8 mouse cellular contexts compared by ENCODE assay signal in the genomic region with DNA sequence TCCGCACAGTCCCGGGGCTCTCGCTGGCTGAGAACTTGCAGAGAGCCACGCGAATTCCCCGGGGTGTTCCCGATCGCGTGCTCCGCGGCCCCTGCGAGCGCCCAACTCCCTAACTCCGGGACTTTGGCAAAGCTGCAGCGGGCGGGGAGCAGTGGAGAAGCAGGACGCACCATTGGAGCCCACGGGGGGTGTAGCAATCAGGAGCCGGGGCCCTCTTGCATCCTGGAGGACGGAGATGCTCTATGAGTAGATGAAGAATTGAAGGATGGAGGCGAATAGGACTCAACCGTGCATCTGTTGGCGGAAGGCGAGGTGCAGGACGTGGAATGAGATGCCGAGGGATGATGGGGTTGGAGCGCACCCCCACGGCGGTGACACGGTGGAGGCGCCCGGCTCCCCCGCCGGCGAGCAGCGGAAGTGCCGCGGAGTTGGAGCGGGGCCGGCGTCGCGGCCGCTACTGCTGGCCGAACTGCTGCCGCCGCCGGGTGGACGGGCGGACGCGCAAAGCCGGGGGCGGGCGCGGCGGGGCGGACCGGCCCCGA. TPM values are rescaled to one million over a fixed set of nuclear protein-coding genes. Genes with fewer than 3 reads are reported as not detected.
A peak's percentile ranks its signal among the peaks of the same experiment; 100 is the strongest.
DNase-seq lines count a peak whose midpoint lies in the region; ATAC-seq and TF ChIP-seq lines count a peak whose summit lies in the region.

A gene (plus strand): TSS at position 425 of the 542 bp plus-strand sequence.

- H3K9ac ChIP-seq in heart, embryonic 12.5 days, result peak within 1 kb of the TSS; percentile 87
- peak within 1 kb of the TSS; percentile 85 for H3K9ac ChIP-seq in kidney, embryonic 16.5 days (replicated peaks; ENCODE audit: low read length)
- peak within 1 kb of the TSS; percentile 92 for H3K9ac ChIP-seq in liver, adult 2 months (ENCODE audit: low read depth, low read length)

- H3K79me3 ChIP-seq in C2C12 (ENCODE audit: low read depth), result peaks cover 17% of the 10 kb centered on the region

- TF ChIP-seq CTCF in C2C12 (IDR thresholded peaks at IDR 0.05; ENCODE audit: control insufficient read depth, insufficient read depth, insufficient read length), result peak; percentile 40
- peak; percentile 50 for TF ChIP-seq CTCF in liver, adult 2 months (IDR thresholded peaks at IDR 0.05; ENCODE audit: low read depth, low read length)

- TF ChIP-seq POLR2A in liver, adult 2 months (IDR thresholded peaks at IDR 0.05; ENCODE audit: extremely low read depth, insufficient read depth, low read length), result peak; percentile 75

- H3K27ac ChIP-seq in heart, embryonic 12.5 days (ENCODE audit: poor library complexity, severe bottlenecking), result peak within 1 kb of the TSS; percentile 76
- H3K27ac ChIP-seq in kidney, embryonic 16.5 days (ENCODE audit: low read length), result peak within 1 kb of the TSS; percentile 75; the same call in 1 of the 2 replicates
- peak within 1 kb of the TSS; percentile 70 for H3K27ac ChIP-seq in liver, adult 2 months (replicated peaks; ENCODE audit: insufficient read depth, low read depth, low read length)

- peak within 1 kb of the TSS; percentile 86 for H3K4me3 ChIP-seq in C2C12 (ENCODE audit: insufficient read depth, poor library complexity, severe bottlenecking)
- H3K4me3 ChIP-seq in heart, embryonic 12.5 days, result peak within 1 kb of the TSS; percentile 71
- peak within 1 kb of the TSS; percentile 64 for H3K4me3 ChIP-seq in kidney, embryonic 16.5 days (ENCODE audit: low read length)
- peak within 1 kb of the TSS; percentile 76 for H3K4me3 ChIP-seq in liver, adult 2 months (ENCODE audit: insufficient read depth, low read depth, low read length)

- H3K79me2 ChIP-seq in C2C12 (ENCODE audit: control insufficient read depth, insufficient read depth), result peaks cover 48% of the 10 kb centered on the region
- H3K79me2 ChIP-seq in liver, adult 2 months (ENCODE audit: control insufficient read depth, insufficient read depth, low read length), result 0 out of 2 replicates have a peak, but pooled peaks cover 3% of the 10 kb centered on the region

- peaks cover 26% of the 10 kb centered on the region for H3K4me1 ChIP-seq in heart, embryonic 12.5 days (replicated peaks)
- H3K4me1 ChIP-seq in kidney, embryonic 16.5 days (ENCODE audit: insufficient read depth, low read length), result peaks cover 29% of the 10 kb centered on the region
- peaks cover 3% of the 10 kb centered on the region for H3K4me1 ChIP-seq in liver, adult 2 months (ENCODE audit: control insufficient read depth, insufficient read depth, low read length)

- peak; percentile 93 for ATAC-seq in erythroid progenitor cell, adult 5-6 weeks (replicated peaks; ENCODE audit: low FRiP score, poor library complexity, severe bottlenecking)
- peak; percentile 92 for ATAC-seq in heart, embryonic 12.5 days (ENCODE audit: insufficient number of reproducible peaks, low FRiP score)
- peak; percentile 89 for ATAC-seq in kidney, embryonic 16.5 days (ENCODE audit: low FRiP score, low TSS enrichment)
- peak; percentile 85 for ATAC-seq in monocyte, adult 5-6 weeks (replicated peaks; ENCODE audit: insufficient number of reproducible peaks, low FRiP score, low TSS enrichment, poor library complexity, severe bottlenecking)

- no peaks in the 10 kb centered on the region for H3K27me3 ChIP-seq in C2C12 (ENCODE audit: control insufficient read depth, insufficient read depth, insufficient read length)
- H3K27me3 ChIP-seq in heart, embryonic 12.5 days (replicated peaks), result no peaks in the 10 kb centered on the region
- H3K27me3 ChIP-seq in kidney, embryonic 16.5 days (ENCODE audit: insufficient read depth, low read length), result no peaks in the 10 kb centered on the region
- H3K27me3 ChIP-seq in liver, adult 2 months (ENCODE audit: control insufficient read depth, insufficient read depth, low read length), result no peaks in the 10 kb centered on the region

- peak within 1 kb of the TSS; percentile 94 for H3K4me2 ChIP-seq in heart, embryonic 12.5 days
- H3K4me2 ChIP-seq in kidney, embryonic 16.5 days (replicated peaks; ENCODE audit: low read depth, low read length), result peak within 1 kb of the TSS; percentile 98

- H3K36me3 ChIP-seq in C2C12 (ENCODE audit: control insufficient read depth, insufficient read depth), result peaks cover 6% of the 10 kb centered on the region
- no peaks in the 10 kb centered on the region for H3K36me3 ChIP-seq in heart, embryonic 12.5 days
- no peaks in the 10 kb centered on the region for H3K36me3 ChIP-seq in kidney, embryonic 16.5 days (ENCODE audit: insufficient read depth, low read length)
- no peaks in the 10 kb centered on the region for H3K36me3 ChIP-seq in liver, adult 2 months (ENCODE audit: control insufficient read depth, insufficient read depth, low read length)

- DNase-seq in brain, embryonic 18.5 days (ENCODE audit: low read depth, low spot score), result peak; percentile 70
- peak; percentile 74 for DNase-seq in liver, adult 2 months (ENCODE audit: extremely low read depth, low read depth, low spot score)
- peak; percentile 80 to 81 for DNase-seq in spleen, postnatal 36 days (ENCODE audit: low spot score in 2 of 2)

- H3K9me3 ChIP-seq in heart, embryonic 12.5 days (replicated peaks), result no peaks in the 10 kb centered on the region
- H3K9me3 ChIP-seq in kidney, embryonic 16.5 days (ENCODE audit: low read length), result no peaks in the 10 kb centered on the region

- WGBS in heart, embryonic 12.5 days, result under 1% methylated on average over 57 of the region's 60 CpGs
- under 1% methylated on average over 57 of the region's 60 CpGs for WGBS in kidney, embryonic 16.5 days
- 0% methylated on average over 59 of the region's 60 CpGs for whole genome bisulfite sequencing in liver, adult 2 months

- H3ac ChIP-seq in C2C12 (ENCODE audit: control insufficient read depth, insufficient read length, low read depth), result peak within 1 kb of the TSS; percentile 96

TF ChIP-seq in C2C12, 6 proteins besides CTCF, POLR2A, EP300 and RAD21:
- TF ChIP-seq MYOD1 (IDR thresholded peaks at IDR 0.05; ENCODE audit: control insufficient read depth, insufficient read length, low read depth) (no peak), USF1 (IDR thresholded peaks at IDR 0.05; ENCODE audit: low read depth) (no peak), CEBPB (IDR thresholded peaks at IDR 0.05; ENCODE audit: low read depth) (no peak), MYOG (IDR thresholded peaks at IDR 0.05; ENCODE audit: control insufficient read depth, extremely low read depth, insufficient read length) (no peak), MAX (IDR thresholded peaks at IDR 0.05) (peak; percentile 28), FOSL1 (IDR thresholded peaks at IDR 0.05; ENCODE audit: insufficient read depth, low read length, poor library complexity, severe bottlenecking) (no peak)
TF ChIP-seq in C2C12: peak in this region for 1.

RNA-seq across cellular contexts. Expression of the gene that starts here (rescaled TPM):
- 43.0 TPM for polyA plus RNA-seq in C2C12 (2012; fragmentation: generic; extraction: Trizol)
- total RNA-seq in erythroid progenitor cell, adult 5-6 weeks (2015; ENCODE audit: low replicate concordance), result 50.5 and 56.6 TPM in 2 replicates
- total RNA-seq in erythroid progenitor cell, adult 5-6 weeks (2017; ENCODE audit: low replicate concordance), result 81.6 and 90.9 TPM in 2 replicates
- polyA plus RNA-seq in heart, embryonic 12.5 days (2016; fragmentation: Nextera tagmentation; extraction: Ambion mirVana), result 15.9 and 16.5 TPM in 2 replicates
- 23.6 TPM in 2 replicates for polyA plus RNA-seq in kidney, embryonic 16.5 days (2015; fragmentation: Nextera tagmentation; extraction: Ambion mirVana)
- 2.5 and 3.9 TPM in 2 replicates for total RNA-seq in liver, adult 2 months (2014; rRNA removed)
- 3.2 and 3.9 TPM in 2 replicates for polyA plus RNA-seq in liver, adult 2 months (2012; rRNA removed)
- 18.6 to 31.9 TPM (median 21.5 TPM) in 3 replicates for total RNA-seq in monocyte, adult 5-6 weeks (2017)

Comparison
In these comparisons a context has a peak if more than half of its experiments do, and no peak if none do; other contexts are left out.
1. Peak in every context shown above with its lines: DNase-seq, ATAC-seq, H3K4me3 ChIP-seq and H3K27ac ChIP-seq.